Mouse (Mus musculus): ENCODE measurements around the gene Lrrc32. TPM values are rescaled to one million over a fixed set of nuclear protein-coding genes. Genes with fewer than 3 reads are reported as not detected.

Gene Lrrc32
- total RNA-seq, 2 experiments from 2014 or later = not detected

DNA sequence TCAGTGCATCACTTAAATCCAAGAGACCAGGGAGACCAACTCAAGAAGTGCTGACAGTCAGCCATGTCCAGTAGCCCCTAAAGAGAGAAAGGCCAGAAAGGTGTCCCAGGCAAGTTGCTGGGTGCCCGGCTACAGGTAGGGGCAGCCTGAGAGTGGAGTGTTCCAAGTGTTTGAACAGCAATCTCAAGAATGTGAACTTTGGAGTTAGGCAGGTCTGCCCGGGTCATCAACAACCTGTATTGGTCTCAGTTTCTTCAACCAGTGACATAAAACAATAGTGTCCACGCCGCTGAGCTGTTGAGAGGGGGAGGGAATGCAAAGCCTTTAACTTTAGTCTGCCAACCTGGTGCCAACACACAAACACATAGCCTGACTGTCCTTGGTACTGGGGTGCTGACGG, 52.5 kb downstream of the Lrrc32 start:
- no peak for ATAC-seq (replicated peaks; ENCODE audit: low FRiP score, poor library complexity, severe bottlenecking)

DNA sequence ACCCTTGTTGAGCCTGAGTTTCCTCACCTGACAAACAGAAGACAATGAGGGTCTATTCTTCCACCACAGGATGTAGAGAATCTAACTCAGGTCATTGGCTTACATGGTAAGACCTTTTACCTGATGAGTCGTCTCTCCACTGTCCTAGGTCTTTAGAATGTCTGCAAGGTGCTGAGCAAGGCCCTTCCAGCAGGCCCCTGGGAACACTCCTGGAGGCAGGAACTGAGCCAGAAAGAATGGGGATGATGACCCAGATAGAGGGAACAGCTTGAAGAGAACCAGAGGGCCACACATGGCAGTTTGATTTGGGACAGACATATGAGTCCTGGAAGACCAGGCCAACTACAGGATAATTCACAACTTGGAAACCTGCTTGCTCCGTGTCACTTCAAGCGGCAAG, 53.2 kb downstream of the Lrrc32 start:
- no peak for ATAC-seq (replicated peaks; ENCODE audit: low FRiP score, poor library complexity, severe bottlenecking)

DNA sequence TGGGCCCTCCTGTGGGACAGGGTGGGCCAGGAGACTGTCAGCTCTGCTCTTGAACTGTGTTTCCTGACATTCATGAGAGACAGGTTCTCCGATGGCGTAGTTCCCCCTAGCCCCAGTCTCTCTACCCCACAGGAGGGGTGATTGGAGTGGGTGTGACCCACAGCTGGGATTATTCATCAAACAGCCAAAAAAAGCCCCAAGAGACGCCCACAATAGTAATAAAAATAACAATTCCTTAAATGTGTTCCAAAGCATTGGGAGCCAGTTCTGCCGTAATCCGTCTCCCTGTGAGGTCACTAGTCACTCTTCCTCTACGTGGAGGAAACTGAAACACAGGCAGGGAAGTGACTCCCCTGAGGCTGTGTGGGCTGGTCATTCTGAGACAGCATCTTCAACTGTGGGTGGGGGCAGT, 53.7 kb downstream of the Lrrc32 start:
- no peak for ATAC-seq (replicated peaks; ENCODE audit: low FRiP score, poor library complexity, severe bottlenecking)

DNA sequence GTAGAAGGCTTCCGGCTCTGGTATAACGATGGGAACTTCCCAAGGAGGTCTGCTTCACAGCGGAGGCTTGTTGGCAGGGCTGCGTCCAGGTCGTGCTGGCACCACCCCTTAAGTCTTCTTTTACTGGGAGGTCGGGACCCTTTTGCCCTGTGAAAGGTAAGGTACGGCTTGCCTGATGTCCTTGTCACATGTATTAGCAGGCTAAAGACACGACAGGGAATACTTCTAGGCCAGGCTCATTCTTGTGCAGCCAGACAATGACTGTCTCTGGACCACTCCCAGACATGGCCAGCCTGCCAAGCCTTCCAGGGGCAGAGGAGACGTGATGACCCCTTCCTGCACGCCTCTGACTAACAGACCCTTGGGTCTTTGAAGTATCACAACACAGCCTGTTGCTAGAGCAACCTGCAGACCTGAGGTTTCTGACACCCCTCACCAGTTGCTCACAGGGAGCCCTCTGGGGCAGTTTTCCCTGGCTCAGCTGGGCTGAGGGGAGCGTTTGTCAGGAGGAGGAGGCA, 54.8 kb downstream of the Lrrc32 start:
- no peak for ATAC-seq (replicated peaks; ENCODE audit: low FRiP score, poor library complexity, severe bottlenecking)

DNA sequence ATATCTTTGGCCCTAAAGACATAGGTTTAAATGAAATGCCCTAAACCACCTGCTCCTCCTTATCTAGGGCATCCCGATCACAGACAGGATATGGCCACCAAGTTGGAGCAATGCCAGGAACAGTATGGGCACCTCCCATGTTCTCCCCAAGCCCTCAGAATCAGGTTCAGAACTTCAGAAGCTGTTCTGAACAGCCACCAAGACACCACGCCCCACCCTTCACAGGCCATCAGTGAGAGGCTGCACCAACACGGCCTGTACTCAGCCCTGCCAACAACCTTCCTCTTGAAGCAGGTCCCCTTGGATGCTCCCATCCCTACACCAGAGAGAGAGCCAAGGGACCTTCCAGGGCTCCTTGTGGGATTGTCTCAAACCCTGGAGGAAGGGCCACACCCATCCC, 55.5 kb downstream of the Lrrc32 start:
- no peak for ATAC-seq (replicated peaks; ENCODE audit: low FRiP score, poor library complexity, severe bottlenecking)

DNA sequence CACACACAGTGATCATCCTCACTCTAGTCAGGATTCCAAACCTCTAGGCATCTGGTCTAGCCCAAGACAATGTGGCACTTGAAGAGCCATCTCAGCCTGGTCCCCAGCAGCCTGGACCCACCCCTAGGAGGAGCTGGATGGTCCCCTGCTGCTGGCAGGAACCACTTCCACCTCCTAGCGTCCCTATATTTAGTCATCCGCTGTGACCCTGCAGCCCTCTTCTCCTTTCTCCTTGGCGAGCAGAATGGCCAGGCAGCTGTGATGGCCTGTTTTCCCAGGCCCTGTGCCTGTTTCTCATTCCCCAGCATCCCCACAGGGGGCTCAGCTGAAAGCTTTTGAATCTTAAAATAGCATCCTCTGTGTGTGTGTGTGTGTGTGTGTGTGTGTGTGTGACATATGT, 59.8 kb downstream of the Lrrc32 start:
- no peak for ATAC-seq (replicated peaks; ENCODE audit: low FRiP score, poor library complexity, severe bottlenecking)

DNA sequence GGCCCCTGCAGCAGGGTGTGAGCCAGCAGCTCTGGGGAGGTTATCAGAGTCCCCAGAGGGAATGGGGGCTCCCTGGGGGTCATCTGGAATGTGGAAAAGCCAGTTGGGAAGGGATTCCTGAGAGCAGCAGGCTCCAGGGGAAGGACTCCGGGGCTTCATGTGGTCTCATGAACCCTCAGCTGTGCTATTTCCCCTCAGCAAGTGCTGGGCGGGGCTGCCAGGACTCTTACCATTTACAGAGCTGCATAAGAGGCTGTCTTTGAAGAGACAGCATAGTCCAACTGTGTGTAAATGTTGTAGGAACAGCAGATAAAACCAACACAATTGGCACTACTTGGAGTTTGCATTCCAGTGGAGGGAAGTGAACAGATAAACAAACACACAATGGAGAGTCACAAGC, 61.5 kb downstream of the Lrrc32 start:
- ATAC-seq (replicated peaks; ENCODE audit: low FRiP score, poor library complexity, severe bottlenecking) = no peak

DNA sequence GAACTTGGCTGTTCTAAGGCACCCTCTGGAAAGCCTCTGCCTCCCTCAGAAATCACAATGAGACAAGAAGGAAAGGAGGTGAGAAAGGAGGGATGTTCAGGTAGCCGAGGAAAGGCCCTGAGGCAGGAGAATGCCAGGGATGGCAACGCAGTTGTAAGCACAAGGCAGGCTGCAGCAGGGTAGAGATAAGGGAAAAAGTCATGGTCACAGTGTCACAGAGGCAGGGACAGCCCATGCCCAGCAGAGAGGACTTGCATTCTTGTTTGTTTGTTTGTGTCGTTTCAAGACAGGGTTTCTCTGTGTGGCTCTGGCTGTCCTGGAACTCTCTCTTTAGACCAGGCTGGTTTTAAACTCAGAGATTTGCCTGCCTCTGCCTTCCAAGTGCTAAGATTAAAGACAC, 62.0 kb downstream of the Lrrc32 start:
- no peak for ATAC-seq (replicated peaks; ENCODE audit: low FRiP score, poor library complexity, severe bottlenecking)

Other genes with a start within 250 kb of the Lrrc32 start
- gene Acer3, start 168.1 kb upstream of the Lrrc32 start, total RNA-seq (2015; ENCODE audit: low replicate concordance) = 21.3 and 36.9 TPM in 2 replicates
- gene Acer3, start 168.1 kb upstream of the Lrrc32 start, total RNA-seq (2017; ENCODE audit: low replicate concordance) = 31.0 and 68.0 TPM in 2 replicates
- not detected in 2 replicates for gene Tsku, start 128.0 kb upstream of the Lrrc32 start, total RNA-seq (2015; ENCODE audit: low replicate concordance)
- gene Tsku, start 128.0 kb upstream of the Lrrc32 start, total RNA-seq (2017; ENCODE audit: low replicate concordance) = 0.51 TPM in 1 of 2 replicates, not detected in the other
- not detected in 2 replicates for gene Gucy2d, start 48.9 kb upstream of the Lrrc32 start, total RNA-seq (2015; ENCODE audit: low replicate concordance)
- not detected in 2 replicates for gene Gucy2d, start 48.9 kb upstream of the Lrrc32 start, total RNA-seq (2017; ENCODE audit: low replicate concordance)
- gene Emsy, start 167.5 kb downstream of the Lrrc32 start, total RNA-seq (2015; ENCODE audit: low replicate concordance) = 157 and 167 TPM in 2 replicates
- gene Emsy, start 167.5 kb downstream of the Lrrc32 start, total RNA-seq (2017; ENCODE audit: low replicate concordance) = 77.0 and 106 TPM in 2 replicates
- gene Thap12, start 213.8 kb downstream of the Lrrc32 start, total RNA-seq (2015; ENCODE audit: low replicate concordance) = 12.6 and 16.8 TPM in 2 replicates
- 10.4 and 19.3 TPM in 2 replicates for gene Thap12, start 213.8 kb downstream of the Lrrc32 start, total RNA-seq (2017; ENCODE audit: low replicate concordance)

Data from erythroid progenitor cell, adult 5-6 weeks (primary cell).